Mouse (Mus musculus): ENCODE results near the gene Gm11559.
"Not testable (repeated sequence)": the region's sequence is repeated elsewhere in the genome, so short reads cannot be mapped to it uniquely, and the experiment has no call there.

The Gm11559 gene

DNA sequence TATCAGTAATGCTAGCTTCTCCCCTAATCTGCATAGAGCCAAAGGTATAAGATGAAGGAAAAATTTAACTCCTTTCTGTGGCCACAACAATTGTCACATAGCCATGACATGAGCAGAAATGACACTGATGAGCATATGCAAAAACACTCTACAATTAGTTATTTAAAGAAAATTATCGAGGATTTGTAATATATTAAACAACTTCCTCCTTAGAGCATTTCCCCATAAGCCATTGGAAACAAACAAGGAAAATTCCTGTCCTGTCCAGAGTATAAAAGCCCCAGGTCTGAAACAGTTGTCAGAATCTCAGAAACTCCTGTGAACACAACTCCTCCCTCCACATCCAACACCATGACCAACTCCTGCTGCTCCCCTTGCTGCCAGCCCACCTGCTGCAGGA, at the start of gene Gm11559:
TSS of gene Gm11559 (plus strand) at position 301 of the 400 bp plus-strand sequence.
- DNase-seq (ENCODE audit: low read depth in 1 of 2, low spot score in 2 of 2) = not testable (repeated sequence)

DNA sequence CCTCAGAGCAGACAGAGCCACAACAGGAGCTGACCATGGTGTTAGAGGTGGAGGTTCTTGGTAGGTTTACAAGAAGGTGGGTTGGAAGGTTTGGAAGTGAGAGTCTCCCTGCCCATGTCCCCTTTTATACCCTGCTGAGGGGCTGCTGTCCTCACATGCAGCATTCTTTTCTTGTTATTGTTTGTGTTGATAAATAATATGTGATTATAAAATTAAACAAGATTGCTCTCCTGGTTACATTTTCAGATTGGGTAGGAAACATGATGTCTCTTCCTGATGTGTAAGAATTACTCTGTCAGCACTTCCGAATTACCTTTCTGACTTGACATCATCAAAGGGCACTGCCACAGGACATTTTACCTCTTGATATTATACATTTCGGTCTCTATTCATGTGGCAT, 48.7 kb upstream of the Gm11559 start, which contains the start of gene Gm11564:
TSS of gene Gm11564 (minus strand) at position 101 of the 400 bp plus-strand sequence.
- not testable (repeated sequence) for DNase-seq (ENCODE audit: low read depth in 1 of 2, low spot score in 2 of 2)

DNA sequence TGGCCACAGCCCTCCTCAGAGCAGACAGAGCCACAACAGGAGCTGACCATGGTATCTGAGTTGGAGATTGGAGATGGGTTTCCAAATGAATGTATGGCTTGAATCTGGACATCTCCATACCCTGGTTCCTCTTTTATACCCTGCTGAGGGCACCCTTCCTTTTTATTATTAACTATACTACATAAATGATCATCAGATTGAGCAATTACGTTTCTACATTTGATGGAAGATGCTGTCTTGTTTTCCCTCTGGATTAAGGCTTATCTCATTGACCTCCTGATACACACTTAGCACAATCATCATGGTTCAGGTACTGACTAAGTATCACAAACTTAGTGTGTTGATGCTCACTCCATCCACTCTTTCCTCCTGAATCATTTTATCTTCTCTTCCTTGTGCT, 26.3 kb upstream of the Gm11559 start, which contains the start of gene 2300003K06Rik:
TSS of gene 2300003K06Rik (minus strand) at position 101 of the 400 bp plus-strand sequence.
- no peak for DNase-seq (ENCODE audit: low read depth in 1 of 2, low spot score in 2 of 2)

- no peak for DNase-seq (ENCODE audit: low read depth in 1 of 2, low spot score in 2 of 2)
These were observed 22.1 kb upstream of the Gm11559 start for GRCm38 (mm10) chr11:99842185-99842584.

DNA sequence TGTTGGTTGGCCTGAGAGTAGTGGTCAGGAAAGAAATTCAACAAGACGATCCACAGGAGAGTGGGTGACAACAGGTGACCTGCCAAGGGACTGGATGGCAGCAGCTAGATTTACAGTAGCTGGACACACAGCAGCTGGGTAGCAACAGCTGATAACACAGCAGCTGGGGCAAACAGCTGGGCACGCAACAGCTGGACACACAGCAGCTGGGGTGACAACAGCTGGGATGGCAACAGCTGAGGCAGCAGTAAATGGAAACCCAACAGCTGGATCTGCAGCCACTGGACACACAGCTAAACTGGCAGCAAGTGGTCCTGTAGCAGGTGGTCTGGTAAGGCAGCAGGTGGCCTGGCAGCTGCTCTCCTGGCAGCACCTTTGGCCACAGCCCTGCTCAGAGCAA, 17.5 kb upstream of the Gm11559 start:
- DNase-seq (ENCODE audit: low read depth in 1 of 2, low spot score in 2 of 2) = no peak

- DNase-seq (ENCODE audit: low read depth in 1 of 2, low spot score in 2 of 2) = no peak
These were observed 12.8 kb upstream of the Gm11559 start, which contains the start of gene Krtap4-16 for GRCm38 (mm10) chr11:99851508-99851907. TSS of gene Krtap4-16 (minus strand) at chr11:99851608.

DNA sequence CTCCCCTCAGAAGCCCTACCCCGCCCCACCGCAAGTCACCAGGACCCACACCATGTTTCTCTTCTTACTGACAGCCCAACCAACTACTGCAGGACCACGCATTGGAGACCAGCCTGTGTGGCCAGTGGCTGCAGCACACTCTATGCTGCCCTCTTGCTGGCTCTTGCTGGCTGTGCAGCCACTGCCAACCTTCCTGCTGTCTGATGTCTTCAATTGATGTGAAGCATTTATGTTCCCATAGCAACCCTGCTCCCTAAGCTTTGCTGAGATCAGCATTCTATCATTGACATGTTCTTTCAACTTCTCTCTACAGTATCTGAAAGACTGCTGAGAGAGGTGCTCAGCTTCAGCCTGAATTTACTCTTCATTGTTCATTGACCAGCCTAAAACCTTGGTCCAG, 10.2 kb upstream of the Gm11559 start:
- DNase-seq (ENCODE audit: low read depth in 1 of 2, low spot score in 2 of 2) = no peak

- DNase-seq (ENCODE audit: low read depth in 1 of 2, low spot score in 2 of 2) = no peak
These were observed 6.7 kb upstream of the Gm11559 start, which contains the start of gene Gm11568 for GRCm38 (mm10) chr11:99857617-99858016. TSS of gene Gm11568 (plus strand) at chr11:99857917.

GRCm38 (mm10) chr11:99858761-99859160, 5.5 kb upstream of the Gm11559 start:
- DNase-seq (ENCODE audit: low read depth in 1 of 2, low spot score in 2 of 2) = no peak

GRCm38 (mm10) chr11:99873089-99873488, 8.8 kb downstream of the Gm11559 start, which contains the start of gene Krtap9-1:
TSS of gene Krtap9-1 (plus strand) at chr11:99873389.
- DNase-seq (ENCODE audit: low read depth in 1 of 2, low spot score in 2 of 2) = not testable (repeated sequence)

DNA sequence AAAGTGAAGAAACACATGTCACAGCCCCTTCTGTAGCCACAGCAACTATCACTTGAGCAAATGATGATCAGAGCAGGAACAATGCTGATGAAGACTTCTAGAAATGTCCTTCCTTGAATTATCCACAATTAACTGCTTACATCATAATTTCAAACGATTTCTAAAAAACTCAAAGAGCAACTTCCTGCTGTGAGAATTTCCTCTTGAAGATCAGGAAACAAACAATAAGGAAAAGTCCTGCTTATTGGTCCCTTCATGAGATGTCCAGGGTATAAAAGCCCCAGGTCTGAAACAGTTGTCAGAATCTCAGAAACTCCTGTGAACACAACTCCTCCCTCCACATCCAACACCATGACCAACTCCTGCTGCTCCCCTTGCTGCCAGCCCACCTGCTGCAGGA, 14.6 kb downstream of the Gm11559 start, which contains the start of gene Gm11567:
TSS of gene Gm11567 (plus strand) at position 301 of the 400 bp plus-strand sequence.
- DNase-seq (ENCODE audit: low read depth in 1 of 2, low spot score in 2 of 2) = not testable (repeated sequence)

GRCm38 (mm10) chr11:99907620-99908019, 43.3 kb downstream of the Gm11559 start, which contains the start of gene Krtap31-1:
TSS of gene Krtap31-1 (plus strand) at chr11:99907920.
- no peak for DNase-seq (ENCODE audit: low read depth in 1 of 2, low spot score in 2 of 2)

- DNase-seq (ENCODE audit: low read depth in 1 of 2, low spot score in 2 of 2) = no peak
These were observed 50.2 kb downstream of the Gm11559 start, which contains the start of gene Gm11565 for GRCm38 (mm10) chr11:99914451-99914850. TSS of gene Gm11565 (plus strand) at chr11:99914751.

Measured in monocyte, adult 2 months (primary cell).